Mouse (Mus musculus) forebrain, embryonic 11.5 days (tissue): ENCODE results near the gene Ephb4. TPM values are rescaled to one million over a fixed set of nuclear protein-coding genes. Genes with fewer than 3 reads are reported as not detected.

Experiments used
- ATAC-seq: fragments of 200-750 bp; cut with Nextera tagmentation; replicated peaks from 2 replicates; pipeline ENCODE4 v1.8.0; 2017; ENCODE audit warnings: moderate TSS enrichment; ENCODE audit not compliant: low FRiP score
- DNase-seq: peaks from one replicate; pipeline ENCODE4 v3.0.0-alpha.2; 2017; ENCODE audit warnings: low spot score
- H3K27ac ChIP-seq: fragments of 300-500 bp; sonication (generic); 2 replicates; pipeline ENCODE4 v1.5.1; 2014; ENCODE audit warnings: low read depth, low read length
- H3K27me3 ChIP-seq: fragments of 300-500 bp; sonication (generic); 2 replicates; pipeline ENCODE4 v1.6.1; 2014; ENCODE audit warnings: mild to moderate bottlenecking, low read length, mixed read lengths; ENCODE audit not compliant: control insufficient read depth, insufficient read depth
- H3K36me3 ChIP-seq: fragments of 300-500 bp; sonication (generic); 2 replicates; pipeline ENCODE4 v1.6.1; 2014; ENCODE audit warnings: mild to moderate bottlenecking, low read length, moderate library complexity, mixed read lengths; ENCODE audit not compliant: control insufficient read depth, insufficient read depth
- H3K4me1 ChIP-seq: fragments of 300-500 bp; sonication (generic); replicated peaks from 2 replicates; pipeline ENCODE4 v1.6.1; 2014; ENCODE audit warnings: low read length, mixed read lengths; ENCODE audit not compliant: control insufficient read depth, insufficient read depth
- H3K4me2 ChIP-seq: fragments of 300-500 bp; sonication (generic); 2 replicates; pipeline ENCODE4 v1.6.1; 2014; ENCODE audit warnings: low read depth, mild to moderate bottlenecking, low read length, moderate library complexity, mixed read lengths; ENCODE audit not compliant: severe bottlenecking
- H3K4me3 ChIP-seq: fragments of 300-500 bp; sonication (generic); 2 replicates; pipeline ENCODE4 v1.5.1; 2014; ENCODE audit warnings: low read depth, low read length
- H3K9ac ChIP-seq: fragments of 300-500 bp; sonication (generic); 2 replicates; pipeline ENCODE4 v1.6.1; 2014; ENCODE audit warnings: low read length
- H3K9me3 ChIP-seq: fragments of 300-500 bp; sonication (generic); 2 replicates; pipeline ENCODE4 v1.6.1; 2016; ENCODE audit warnings: low read length, mixed read lengths; ENCODE audit not compliant: control insufficient read depth
- WGBS: fragments of 180-500 bp; shearing (Covaris S2); extraction: QIAGEN DNeasy Blood & Tissue Kit; methylation state at CpG from one replicate; pipeline ENCODE4 v1.1.7; 2014; 5-methylcytosine and 5-hydroxymethylcytosine counted together
- polyA plus RNA-seq: library from polyadenylated mRNA; unstranded; fragments of >200 nt; fragmentation: Nextera tagmentation; extraction: Ambion mirVana; gene quantifications from 2 replicates; pipeline ENCODE4 v1.2.1, GENCODE M21; 2014

The Ephb4 gene
- polyA plus RNA-seq, 1 experiment from 2014 or later, result 34.6 TPM

- Histone ChIP-seq H3K4me3 (no peak overlapping the region), H3K36me3 (peaks cover 49% of the 10 kb centered on the region), H3K9ac (no peak overlapping the region), H3K9me3 (no peaks in the 10 kb centered on the region), H3K4me2 (no peak overlapping the region), H3K4me1 (no peaks in the 10 kb centered on the region), H3K27ac (no peak overlapping the region), H3K27me3 (no peaks in the 10 kb centered on the region)
- ATAC-seq (no peak), DNase-seq (no peak)
- WGBS, result 92% methylated on average over 9 of the region's 11 CpGs
These were observed 19.8 kb downstream of the Ephb4 start for GRCm38 (mm10) chr5:137369665-137370064.

GRCm38 (mm10) chr5:137373371-137373950 is 23.6 kb downstream of the Ephb4 start:
- Histone ChIP-seq H3K4me1 (no peaks in the 10 kb centered on the region; the same call in 1 of the 2 replicates), H3K36me3 (peaks cover 28% of the 10 kb centered on the region), H3K9ac (no peak overlapping the region), H3K27ac (no peak overlapping the region), H3K9me3 (no peaks in the 10 kb centered on the region), H3K4me3 (no peak overlapping the region), H3K4me2 (no peak overlapping the region), H3K27me3 (no peaks in the 10 kb centered on the region)
- ATAC-seq, result no peak
- no peak for DNase-seq
- WGBS, result 90% methylated on average over 12 of the region's 12 CpGs

GRCm38 (mm10) chr5:137374521-137375080 is 24.7 kb downstream of the Ephb4 start:
- no peak for ATAC-seq

GRCm38 (mm10) chr5:137375627-137376026 is 25.7 kb downstream of the Ephb4 start:
- DNase-seq (no peak), ATAC-seq (no peak)
- 68% methylated on average over 2 of the region's 2 CpGs for WGBS
- H3K4me3 ChIP-seq, result no peak overlapping the region
- no peak overlapping the region for H3K9ac ChIP-seq
- H3K4me2 ChIP-seq, result no peak overlapping the region
- H3K36me3 ChIP-seq, result peaks cover 19% of the 10 kb centered on the region
- no peaks in the 10 kb centered on the region for H3K9me3 ChIP-seq
- no peak overlapping the region for H3K27ac ChIP-seq
- no peaks in the 10 kb centered on the region for H3K27me3 ChIP-seq
- no peaks in the 10 kb centered on the region; the same call in 1 of the 2 replicates for H3K4me1 ChIP-seq

More at GRCm38 (mm10) chr5:137374521-137375080, 24.7 kb downstream of the Ephb4 start:
- H3K4me1 ChIP-seq, result no peaks in the 10 kb centered on the region; the same call in 1 of the 2 replicates
- H3K4me3 ChIP-seq, result no peak overlapping the region
- no peak overlapping the region for H3K9ac ChIP-seq
- no peak overlapping the region for H3K4me2 ChIP-seq
- H3K9me3 ChIP-seq, result no peaks in the 10 kb centered on the region
- peaks cover 23% of the 10 kb centered on the region for H3K36me3 ChIP-seq
- DNase-seq, result no peak
- 86% methylated on average over 4 of the region's 4 CpGs for WGBS
- no peaks in the 10 kb centered on the region for H3K27me3 ChIP-seq
- H3K27ac ChIP-seq, result no peak overlapping the region

DNA sequence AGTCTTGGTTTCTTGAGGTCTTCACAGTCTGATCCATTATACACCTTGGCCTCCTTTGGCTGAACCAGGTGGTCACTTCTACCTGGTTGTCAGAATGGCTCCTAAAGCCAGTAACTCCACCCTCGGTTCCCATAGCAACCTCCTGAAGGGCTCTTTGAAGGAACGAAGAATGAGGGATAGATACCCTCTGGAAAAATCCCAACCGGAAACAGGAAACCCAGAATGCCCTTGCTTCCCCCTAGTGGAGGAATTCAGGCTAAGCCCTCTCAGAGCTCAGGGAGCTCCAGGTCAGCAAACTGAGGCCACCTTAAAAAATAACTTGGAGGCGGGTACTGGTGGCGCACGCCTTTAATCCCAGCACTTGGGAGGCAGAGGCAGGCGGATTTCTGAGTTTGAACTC is 26.3 kb downstream of the Ephb4 start:
- Histone ChIP-seq H3K9me3 (no peaks in the 10 kb centered on the region), H3K27ac (no peak overlapping the region), H3K4me1 (no peaks in the 10 kb centered on the region; the same call in 1 of the 2 replicates), H3K4me3 (no peak overlapping the region), H3K36me3 (peaks cover 16% of the 10 kb centered on the region), H3K4me2 (no peak overlapping the region), H3K27me3 (no peaks in the 10 kb centered on the region), H3K9ac (no peak overlapping the region)
- 0 out of 2 replicates have a peak, but pooled peaks have one; percentile 25 for ATAC-seq
- DNase-seq, result no peak
- 46% methylated on average over 7 of the region's 7 CpGs for WGBS

DNA sequence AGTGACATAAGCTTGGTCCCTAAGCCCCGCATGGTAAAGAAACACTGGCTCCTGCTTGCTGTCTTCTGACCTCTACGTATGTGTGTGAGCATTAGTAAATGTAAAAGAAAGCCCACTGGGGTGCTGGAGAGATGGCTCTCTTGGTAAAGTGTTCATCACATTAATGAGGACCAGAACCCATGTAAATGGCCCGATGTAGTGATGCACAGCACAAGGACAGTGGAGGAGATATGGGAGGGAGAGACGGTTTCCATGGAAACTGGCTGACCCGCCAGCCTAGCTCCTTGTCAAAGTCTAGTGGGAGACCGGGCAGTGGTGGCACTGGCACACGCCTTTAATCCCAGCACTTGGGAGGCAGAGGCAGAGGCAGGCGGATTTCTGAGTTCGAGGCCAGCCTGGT is 26.8 kb downstream of the Ephb4 start:
- no peak overlapping the region for H3K4me2 ChIP-seq
- no peak overlapping the region for H3K9ac ChIP-seq
- peaks cover 16% of the 10 kb centered on the region for H3K36me3 ChIP-seq
- H3K27ac ChIP-seq, result no peak overlapping the region
- no peaks in the 10 kb centered on the region for H3K9me3 ChIP-seq
- no peak overlapping the region for H3K4me3 ChIP-seq
- no peaks in the 10 kb centered on the region; the same call in 1 of the 2 replicates for H3K4me1 ChIP-seq
- ATAC-seq, result peak; percentile 47; the same call in 1 of the 2 replicates
- H3K27me3 ChIP-seq, result no peaks in the 10 kb centered on the region
- WGBS, result 58% methylated on average over 9 of the region's 9 CpGs
- no peak for DNase-seq

DNA sequence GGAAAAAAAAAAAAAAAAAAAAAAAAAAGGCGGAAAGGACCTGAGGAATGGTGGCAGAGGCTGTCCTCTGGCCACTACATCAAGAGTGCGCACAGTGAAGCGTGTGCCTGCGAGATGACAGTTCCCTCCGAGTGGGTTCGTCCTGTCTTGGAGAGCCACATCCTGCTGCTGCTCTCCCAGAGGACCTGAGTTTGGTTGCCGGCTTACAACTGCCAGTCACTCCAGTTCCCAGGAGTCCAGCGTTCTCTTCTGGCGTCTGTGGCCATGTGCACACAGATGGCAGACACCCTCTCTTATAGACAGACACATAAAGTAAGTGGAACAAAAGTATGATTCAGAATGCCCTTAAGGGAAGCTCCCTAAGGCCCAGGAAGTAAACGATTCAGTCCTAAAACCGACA is 27.3 kb downstream of the Ephb4 start:
- no peak overlapping the region for H3K4me3 ChIP-seq
- H3K27ac ChIP-seq, result no peak overlapping the region
- DNase-seq, result no peak
- no peaks in the 10 kb centered on the region for H3K27me3 ChIP-seq
- H3K4me2 ChIP-seq, result no peak overlapping the region
- peak; percentile 7; the same call in 1 of the 2 replicates for ATAC-seq
- 46% methylated on average over 11 of the region's 11 CpGs for WGBS
- H3K36me3 ChIP-seq, result peaks cover 12% of the 10 kb centered on the region
- no peaks in the 10 kb centered on the region; the same call in 1 of the 2 replicates for H3K4me1 ChIP-seq
- H3K9me3 ChIP-seq, result no peaks in the 10 kb centered on the region
- H3K9ac ChIP-seq, result no peak overlapping the region

- ATAC-seq (no peak), DNase-seq (no peak)
- Histone ChIP-seq H3K9me3 (no peaks in the 10 kb centered on the region), H3K4me1 (no peaks in the 10 kb centered on the region; the same call in 1 of the 2 replicates), H3K9ac (no peak overlapping the region), H3K4me3 (no peak overlapping the region), H3K27me3 (no peaks in the 10 kb centered on the region), H3K27ac (no peak overlapping the region), H3K36me3 (peaks cover 8% of the 10 kb centered on the region), H3K4me2 (no peak overlapping the region)
- 42% methylated on average over 9 of the region's 15 CpGs for WGBS
These were observed 27.7 kb downstream of the Ephb4 start for GRCm38 (mm10) chr5:137377603-137378002.

GRCm38 (mm10) chr5:137381152-137381551 is 31.2 kb downstream of the Ephb4 start:
- Histone ChIP-seq H3K4me3 (no peak overlapping the region), H3K36me3 (no peaks in the 10 kb centered on the region), H3K4me2 (no peak overlapping the region), H3K9me3 (no peaks in the 10 kb centered on the region), H3K9ac (no peak overlapping the region), H3K27me3 (no peaks in the 10 kb centered on the region), H3K4me1 (no peaks in the 10 kb centered on the region; the same call in 1 of the 2 replicates), H3K27ac (no peak overlapping the region)
- DNase-seq, result peak; percentile 76
- ATAC-seq, result no peak
- WGBS, result 54% methylated on average over 4 of the region's 4 CpGs
